Mouse (Mus musculus): ENCODE results near the gene Myt1l.

DNA sequence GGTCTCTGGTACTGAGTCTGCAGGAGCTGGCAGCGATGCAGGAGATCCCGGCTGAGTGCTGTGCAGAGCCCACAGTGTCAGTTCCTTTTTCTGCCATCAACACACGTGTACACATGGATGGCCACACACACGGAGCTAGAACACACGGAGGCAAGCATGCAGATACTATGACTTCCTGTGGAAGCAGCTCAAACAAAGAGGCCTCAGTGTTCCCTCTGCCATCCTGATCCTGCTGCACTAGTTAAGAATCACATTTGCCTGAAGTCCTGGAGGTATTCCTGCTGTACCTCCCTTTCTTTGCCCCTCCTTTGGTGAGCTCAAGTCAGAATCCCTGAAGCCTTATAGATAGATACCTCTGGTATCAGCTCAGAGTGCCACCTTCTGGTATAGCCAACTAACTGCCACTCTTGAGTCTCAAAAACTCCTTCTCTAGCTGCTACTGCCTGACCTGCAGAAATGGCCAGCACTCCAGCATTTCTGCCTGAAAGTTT lies 309.2 kb downstream of the Myt1l start:
- TF ChIP-seq CTCF (IDR thresholded peaks at IDR 0.05) (peak; percentile 67), EP300 (IDR thresholded peaks at IDR 0.05) (no peak)

Data from lung, postnatal 0 days (tissue).